Mouse (Mus musculus): ENCODE measurements around the gene Atp23. TPM values are rescaled to one million over a fixed set of nuclear protein-coding genes. Genes with fewer than 3 reads are reported as not detected.
A peak's percentile ranks its signal among the peaks of the same experiment; 100 is the strongest.
"Not testable (repeated sequence)": the region's sequence is repeated elsewhere in the genome, so short reads cannot be mapped to it uniquely, and the experiment has no call there.

Gene Atp23
- total RNA-seq, 2 experiments from 2014 or later = 8.9 to 9.2 TPM

DNA sequence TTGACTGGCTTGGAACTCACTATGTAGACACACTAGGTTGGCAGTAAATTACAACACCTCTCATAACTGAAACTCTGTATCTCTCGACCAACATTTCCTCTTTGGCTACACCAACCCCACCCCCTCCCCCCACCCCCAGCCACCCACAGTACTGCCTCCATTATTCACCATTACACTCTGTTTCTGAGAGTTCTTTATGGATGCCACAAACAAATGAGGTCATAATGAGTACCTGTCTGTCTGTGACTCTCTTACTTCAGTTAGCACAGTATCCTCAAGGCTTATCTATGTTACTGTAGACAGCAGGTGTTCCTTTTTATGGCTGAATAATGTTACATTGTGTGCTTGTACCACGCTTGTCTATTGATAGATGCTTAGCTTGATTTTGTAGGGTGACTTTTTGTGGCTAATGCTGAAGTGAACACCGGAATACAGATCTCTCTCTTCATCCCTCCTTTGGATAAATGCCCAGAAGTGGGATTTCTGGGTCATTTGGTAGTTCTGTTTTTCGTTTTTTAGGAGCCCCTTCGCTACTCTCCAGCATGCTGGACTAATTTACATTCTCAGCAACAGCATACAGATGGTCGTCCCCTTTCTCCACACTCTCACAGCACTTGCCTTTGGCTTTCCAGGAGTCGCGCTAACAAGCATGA lies 73.1 kb downstream of the Atp23 start:
- peak in 1 of 2 experiments; percentile 78 for DNase-seq (ENCODE audit: low spot score in 2 of 2)

DNA sequence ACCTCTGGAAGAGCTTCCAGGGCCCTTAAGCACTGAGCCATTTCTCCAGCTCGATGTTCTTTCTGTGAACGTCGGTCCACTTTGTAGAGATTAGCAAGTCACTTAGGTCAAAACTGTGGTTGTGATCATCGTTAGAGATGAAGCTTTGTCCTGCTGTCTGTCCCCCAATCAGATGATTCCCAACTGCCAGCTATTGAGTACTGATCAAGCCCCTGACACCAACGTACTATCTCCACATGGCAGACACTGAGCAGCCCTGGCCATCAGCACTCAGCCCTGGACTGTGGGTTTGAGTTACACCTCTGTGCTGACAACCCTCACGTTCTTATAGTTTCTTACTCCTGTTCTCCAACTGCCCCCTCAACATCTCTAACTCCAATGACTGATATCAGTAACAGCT lies 74.2 kb downstream of the Atp23 start:
- no peak for DNase-seq (ENCODE audit: low spot score in 2 of 2)

DNA sequence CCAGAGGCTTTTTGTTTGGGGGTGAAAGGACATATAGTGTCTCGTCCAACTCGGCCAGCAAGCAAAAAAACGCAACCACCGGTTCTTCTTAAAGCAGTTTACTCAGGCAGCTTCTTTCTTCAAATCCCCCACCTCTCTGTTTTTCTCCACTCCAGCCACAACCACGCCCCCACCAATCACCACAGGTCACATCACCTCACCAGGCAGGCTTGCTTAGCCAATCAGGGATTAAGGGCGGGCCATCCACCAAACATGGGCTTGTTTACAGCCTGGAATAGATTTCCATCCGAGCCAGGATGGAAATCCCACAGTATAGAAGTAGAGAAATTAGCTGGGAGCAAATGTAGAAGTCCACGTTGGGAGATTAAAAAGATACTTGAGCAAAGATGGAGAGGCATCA lies 74.9 kb downstream of the Atp23 start:
- not testable (repeated sequence) for DNase-seq (ENCODE audit: low spot score in 2 of 2)

DNA sequence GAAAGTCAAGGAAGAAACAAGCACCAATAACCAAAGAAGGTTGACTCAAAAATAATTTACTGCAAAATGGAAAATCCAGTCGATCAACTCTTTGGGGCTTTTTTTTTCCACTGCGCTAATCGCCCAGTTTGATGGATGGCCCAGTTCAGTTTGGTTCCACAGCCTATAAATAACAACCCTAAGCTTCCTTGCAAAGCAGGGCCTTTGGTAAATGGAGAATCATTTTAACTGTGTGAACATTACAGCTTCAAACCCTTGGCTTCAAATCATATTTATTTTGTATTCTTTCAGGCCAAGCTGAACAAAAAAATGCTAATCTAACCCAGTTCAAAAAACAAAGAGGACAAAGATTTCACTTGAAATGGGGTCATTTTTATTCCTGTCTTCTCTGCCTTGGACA lies 78.7 kb downstream of the Atp23 start:
- DNase-seq (ENCODE audit: low spot score in 2 of 2) = peak in 1 of 2 experiments; percentile 53

Other genes starting within 250 kb of the Atp23 start
- gene Ctdsp2, start 77.4 kb upstream of the Atp23 start, total RNA-seq (2021) = 10 to 100 TPM; 90.7 to 93.6 TPM
- under 1 TPM; 0.48 to 0.62 TPM for gene Avil, start 99.4 kb upstream of the Atp23 start, total RNA-seq (2021)
- 10 to 100 TPM; 27.4 to 31.9 TPM for gene Tsfm, start 129.5 kb upstream of the Atp23 start, total RNA-seq (2021)
- 10 to 100 TPM; 10.2 to 10.9 TPM for gene Mettl1, start 140.1 kb upstream of the Atp23 start, total RNA-seq (2021)
- under 1 TPM; 0.36 to 0.41 TPM for gene Eef1akmt3, start 140.2 kb upstream of the Atp23 start, total RNA-seq (2021)
- gene Cyp27b1, start 146.9 kb upstream of the Atp23 start, total RNA-seq (2021) = 1 to 10 TPM in 1 of 2 experiments, under 1 TPM in 1; 0.74 to 1.0 TPM
- gene March9, start 158.8 kb upstream of the Atp23 start, total RNA-seq (2021) = 10 to 100 TPM; 31.8 to 34.9 TPM
- 100 to 1,000 TPM; 120 to 123 TPM for gene Cdk4, start 162.2 kb upstream of the Atp23 start, total RNA-seq (2021)
- gene Tspan31, start 168.9 kb upstream of the Atp23 start, total RNA-seq (2021) = 10 to 100 TPM; 62.7 to 65.4 TPM
- gene Agap2, start 173.9 kb upstream of the Atp23 start, total RNA-seq (2021) = 100 to 1,000 TPM; 719 to 736 TPM
- gene Os9, start 219.8 kb upstream of the Atp23 start, total RNA-seq (2021) = 100 to 1,000 TPM; 100 to 103 TPM